Mouse (Mus musculus) testis, postnatal 10 days (tissue): ENCODE data around the gene Csgalnact2.

Experiments
- DNase-seq: peaks from one replicate; pipeline ENCODE4 v3.0.0; 2021; ENCODE audit warnings: low spot score

Csgalnact2 gene

DNA sequence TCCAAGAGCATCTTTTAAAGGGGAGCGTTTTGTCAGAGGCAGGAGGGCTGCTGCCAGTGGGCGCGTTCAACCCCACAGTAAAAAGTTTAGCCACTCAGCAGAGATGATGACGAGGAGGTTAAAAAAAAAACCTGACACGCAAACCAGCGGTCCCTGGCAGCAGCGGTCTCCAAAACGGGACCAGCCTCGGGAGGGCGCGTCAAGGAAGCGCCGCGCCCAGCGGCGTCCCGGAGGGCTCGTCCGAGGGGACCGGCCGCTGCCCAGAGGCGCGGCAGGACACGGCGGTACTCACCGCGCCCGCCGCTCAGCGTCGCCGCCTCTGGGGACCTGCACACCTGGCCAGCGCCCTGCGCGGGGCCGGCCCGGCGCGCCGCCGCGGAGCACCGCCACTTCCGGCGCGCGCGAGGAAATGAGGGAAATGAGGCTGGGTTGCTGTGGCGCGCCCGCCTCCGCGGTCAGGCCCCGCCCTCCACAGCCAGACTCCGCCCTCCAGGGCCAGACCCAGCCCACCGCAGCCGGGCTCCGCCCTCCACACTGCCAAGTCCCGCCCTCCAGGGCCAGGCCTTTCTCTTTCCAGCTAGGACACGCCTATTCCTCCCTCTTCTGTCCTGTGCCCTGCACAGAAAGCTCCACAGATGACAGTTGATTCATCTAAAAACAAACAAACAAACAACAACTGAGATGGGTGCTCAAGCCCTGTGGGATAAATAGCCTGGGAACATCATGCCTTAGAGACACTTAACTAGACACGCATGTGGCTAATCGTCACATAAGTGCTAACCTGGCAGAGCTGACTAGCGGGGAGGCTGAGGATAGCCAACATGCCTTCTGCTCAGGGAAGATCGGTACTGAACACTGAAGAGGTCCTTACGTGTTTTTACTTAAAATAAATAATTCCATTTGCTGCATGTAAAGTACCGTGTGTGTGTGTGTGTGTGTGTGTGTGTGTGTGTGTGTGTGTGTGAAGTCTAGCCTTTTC lies at the start of gene Csgalnact2:
Csgalnact2 (minus strand) TSS at position 410 of the 979 bp plus-strand sequence.
- DNase-seq, result peak; percentile 98

- no peak for DNase-seq
Measured at GRCm38 (mm10) chr6:118188599-118188998, 49.7 kb upstream of the Csgalnact2 start.

- no peak for DNase-seq
Measured at GRCm38 (mm10) chr6:118187285-118187641, 48.3 kb upstream of the Csgalnact2 start.

DNA sequence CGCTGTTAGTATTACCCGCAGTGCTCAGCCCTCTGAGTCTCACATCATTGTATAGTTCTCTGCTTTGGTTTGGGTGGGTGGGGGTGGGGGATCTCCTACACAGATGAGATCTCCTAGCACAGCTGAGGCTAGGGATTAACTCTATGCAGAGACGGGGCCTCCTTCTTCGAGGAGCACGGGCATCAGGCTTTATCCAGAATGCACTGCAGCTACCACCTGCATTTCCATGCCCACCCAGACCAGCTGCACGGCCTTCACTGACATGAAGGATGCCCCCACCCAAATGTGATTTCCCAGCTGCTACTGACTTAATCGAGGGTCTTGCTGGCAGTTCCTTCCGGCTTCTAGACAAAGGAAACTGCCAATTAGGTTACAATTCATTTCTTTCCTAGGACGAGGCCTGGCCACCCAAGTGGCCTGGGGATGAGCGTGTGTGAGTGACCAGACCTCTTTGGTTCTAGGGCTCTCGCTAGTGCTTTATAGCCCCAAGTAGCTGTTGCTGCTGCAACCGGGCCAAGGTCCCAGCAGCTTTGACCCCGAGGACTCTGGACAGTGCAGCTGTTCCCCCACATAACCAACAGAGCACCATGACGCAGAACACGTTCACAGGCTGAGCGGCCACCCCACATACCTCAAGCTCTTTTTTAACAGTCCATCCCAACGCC lies 47.8 kb upstream of the Csgalnact2 start:
- DNase-seq, result no peak

DNA sequence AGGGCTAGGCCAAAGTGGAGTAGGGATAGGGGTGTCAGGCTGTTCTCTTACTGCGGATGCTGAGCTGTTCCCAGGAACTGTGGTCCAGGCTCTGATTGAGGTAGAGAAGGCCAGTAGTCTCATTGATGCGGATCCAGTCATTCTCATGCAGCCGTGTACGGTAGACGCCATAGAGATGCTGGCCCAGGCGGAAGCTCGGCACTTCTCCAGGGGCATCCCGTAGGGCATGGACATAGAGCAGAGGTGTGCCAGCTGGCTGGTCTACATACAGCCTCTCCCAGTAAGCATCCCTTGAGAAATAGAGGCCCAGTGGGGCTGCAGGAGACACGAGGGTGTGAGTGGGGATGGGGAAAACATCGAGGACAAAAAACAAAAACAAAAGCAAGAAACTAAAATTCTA lies 45.2 kb upstream of the Csgalnact2 start:
- no peak for DNase-seq

DNA sequence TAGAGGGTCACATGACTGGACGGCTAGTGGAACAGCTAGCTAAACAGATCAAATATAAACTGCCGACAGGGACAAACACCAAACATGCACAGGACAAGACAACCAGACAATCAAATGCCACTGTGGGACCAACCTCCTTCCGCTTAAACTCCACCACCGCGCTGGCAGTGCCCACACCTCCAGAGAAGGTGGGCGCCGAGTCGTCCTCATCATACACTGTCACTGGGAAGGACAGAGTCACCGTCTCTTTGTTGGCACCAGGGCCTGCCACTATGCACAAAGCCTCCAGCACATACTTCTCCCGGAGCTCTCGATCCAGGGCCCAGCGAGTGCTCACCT lies 41.1 kb upstream of the Csgalnact2 start:
- DNase-seq, result no peak

DNA sequence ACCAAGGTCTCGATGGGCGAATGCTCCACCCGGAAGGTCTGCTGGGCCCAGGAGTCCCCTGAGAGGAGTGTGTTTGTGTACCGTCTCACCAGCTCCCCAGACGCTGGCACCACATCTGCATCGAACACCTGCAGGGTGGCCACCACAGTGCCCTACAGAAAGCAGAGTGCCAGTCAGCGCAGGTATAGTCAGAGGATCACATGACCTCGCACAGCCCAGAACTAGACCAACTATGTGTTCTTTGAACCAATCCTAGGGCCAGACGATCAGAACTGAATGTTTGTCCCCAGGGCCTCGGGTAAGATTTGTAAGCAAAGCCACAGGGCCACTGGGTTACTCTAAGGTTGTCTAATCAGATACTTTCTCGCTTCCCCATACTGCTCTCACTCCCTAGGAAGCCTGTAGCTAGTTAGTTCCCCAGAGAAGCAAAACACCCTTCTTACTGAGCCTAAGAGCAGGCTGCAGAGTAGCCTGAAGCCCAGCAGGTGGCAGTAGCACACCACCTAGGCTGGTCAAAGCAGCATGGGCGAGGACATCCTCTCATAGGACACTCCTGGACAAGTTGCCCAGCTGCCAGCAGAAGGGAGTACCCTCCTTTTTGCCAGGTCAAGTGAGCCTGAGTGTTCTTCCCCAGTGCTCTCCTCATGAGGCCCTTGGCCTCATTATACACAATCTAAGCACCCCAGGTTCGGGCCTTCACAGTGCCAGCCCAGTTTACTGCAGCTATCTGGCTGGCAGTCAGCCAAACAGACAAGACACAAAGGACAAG lies 40.6 kb upstream of the Csgalnact2 start:
- DNase-seq, result peak; percentile 79

- no peak for DNase-seq
Measured at GRCm38 (mm10) chr6:118173975-118174328, 35.0 kb upstream of the Csgalnact2 start.

DNA sequence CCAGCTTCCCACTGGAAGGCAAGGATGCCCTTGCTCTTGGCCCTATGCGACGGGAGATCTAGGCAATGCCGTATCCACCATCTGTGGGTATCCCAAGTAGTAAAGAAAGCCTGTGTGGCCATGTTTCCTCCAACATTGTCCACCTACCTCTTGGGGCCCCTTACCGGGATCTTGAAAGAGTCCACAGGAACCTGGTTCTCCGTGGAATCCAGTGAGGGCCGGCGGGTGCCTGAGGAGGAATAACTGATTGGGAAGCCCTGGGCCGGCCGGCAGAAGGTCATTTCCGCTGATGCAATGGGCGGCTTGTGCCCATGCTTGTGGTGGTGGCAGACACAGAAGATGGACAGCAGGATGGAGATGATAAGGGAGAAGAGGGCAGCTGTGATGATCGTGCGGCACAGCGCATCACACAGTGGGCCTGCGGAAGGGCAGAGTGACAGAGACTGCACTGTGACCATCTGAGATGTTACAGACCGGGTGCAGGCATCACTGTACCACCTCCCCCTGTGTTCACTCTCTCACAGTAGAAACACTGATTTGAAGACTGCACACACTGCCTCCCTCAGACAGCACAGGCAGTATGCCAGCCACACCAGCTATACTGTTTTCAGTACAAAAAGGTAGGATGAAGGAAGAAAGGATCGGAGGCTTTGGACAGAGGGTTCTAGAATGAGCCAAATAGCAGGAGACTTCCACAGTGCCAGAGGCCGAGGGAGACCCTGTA lies 34.5 kb upstream of the Csgalnact2 start:
- DNase-seq, result no peak

DNA sequence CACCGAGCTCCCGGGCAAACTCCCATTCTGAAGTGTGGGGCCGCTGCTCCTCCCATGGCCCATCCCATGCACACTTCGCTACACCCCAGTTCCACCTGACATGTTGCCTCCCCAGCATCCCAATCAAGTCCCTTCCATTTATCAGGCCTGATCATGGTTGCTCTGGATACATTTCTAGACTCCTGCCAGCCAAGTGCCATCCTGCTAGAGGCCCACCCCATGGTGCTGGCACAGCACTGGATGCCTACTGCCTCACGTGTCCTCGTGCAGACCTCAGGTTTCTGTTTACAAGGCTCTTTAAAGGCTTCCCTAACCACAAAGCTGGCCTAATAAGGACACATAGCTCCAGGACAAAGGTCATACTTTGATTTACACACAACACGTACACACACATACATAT lies 32.4 kb upstream of the Csgalnact2 start:
- DNase-seq, result no peak

DNA sequence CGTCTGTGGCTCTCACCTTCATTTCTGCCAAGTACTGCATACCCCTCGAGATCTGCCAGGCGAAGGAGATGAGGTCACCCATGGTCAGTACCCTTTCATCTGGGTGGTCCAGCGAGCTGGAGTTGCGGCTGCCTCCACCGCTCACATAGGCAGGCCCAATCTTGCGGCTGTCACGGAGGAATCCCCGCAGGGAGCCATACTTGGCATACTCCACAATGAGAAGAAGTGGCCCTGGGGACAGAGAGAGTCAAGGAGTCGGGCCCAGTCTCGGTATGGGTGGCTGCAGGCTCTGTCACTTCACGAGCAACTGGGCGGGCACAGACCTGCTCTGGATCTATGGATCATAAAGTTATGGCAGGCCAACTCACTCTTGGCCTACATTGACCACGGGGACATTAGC lies 29.2 kb upstream of the Csgalnact2 start:
- DNase-seq, result no peak

- DNase-seq, result no peak
Measured at GRCm38 (mm10) chr6:118167013-118167412, 28.1 kb upstream of the Csgalnact2 start.

GRCm38 (mm10) chr6:118165516-118165915 lies 26.6 kb upstream of the Csgalnact2 start:
- no peak for DNase-seq

DNA sequence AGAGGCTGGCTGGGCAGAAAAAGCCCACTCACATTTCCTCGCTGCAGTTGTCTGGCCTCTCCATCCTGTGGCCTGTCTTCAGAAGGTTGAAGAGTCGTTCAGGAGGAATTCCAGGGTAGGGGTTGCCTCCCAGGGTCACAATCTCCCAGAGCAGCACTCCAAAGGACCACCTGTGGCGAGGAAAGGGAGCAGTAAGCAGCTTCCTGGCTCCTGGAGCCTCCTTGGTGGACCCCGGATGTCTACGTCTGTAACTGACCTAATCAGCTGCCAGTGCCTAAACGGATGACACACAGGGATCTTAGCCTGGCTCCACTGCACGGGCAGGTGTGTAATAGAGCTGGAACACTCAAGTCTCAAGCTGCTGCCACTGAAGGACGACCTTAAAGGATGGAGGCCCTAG lies 25.8 kb upstream of the Csgalnact2 start:
- DNase-seq, result no peak

DNA sequence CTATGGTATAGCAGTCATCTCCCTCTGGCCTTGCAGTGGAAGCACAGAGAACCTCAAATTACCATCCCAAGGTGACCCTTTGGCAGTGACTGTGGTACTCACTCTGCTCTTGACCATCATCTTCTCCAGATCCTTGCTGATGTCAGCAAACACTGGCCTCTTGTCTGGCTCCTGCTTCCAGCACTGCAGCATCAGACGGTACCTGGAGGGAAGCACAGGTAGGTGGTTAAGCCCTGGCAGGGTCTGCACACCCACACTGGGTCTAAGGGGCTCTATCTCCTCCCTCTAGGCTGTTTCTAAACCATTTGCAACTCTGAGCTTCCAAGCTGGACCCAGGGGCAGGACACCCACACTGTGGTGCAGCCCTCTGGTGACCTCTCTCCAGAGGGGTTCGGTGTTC lies 24.1 kb upstream of the Csgalnact2 start:
- DNase-seq, result no peak

GRCm38 (mm10) chr6:118162457-118163082 lies 23.6 kb upstream of the Csgalnact2 start:
- DNase-seq, result no peak

DNA sequence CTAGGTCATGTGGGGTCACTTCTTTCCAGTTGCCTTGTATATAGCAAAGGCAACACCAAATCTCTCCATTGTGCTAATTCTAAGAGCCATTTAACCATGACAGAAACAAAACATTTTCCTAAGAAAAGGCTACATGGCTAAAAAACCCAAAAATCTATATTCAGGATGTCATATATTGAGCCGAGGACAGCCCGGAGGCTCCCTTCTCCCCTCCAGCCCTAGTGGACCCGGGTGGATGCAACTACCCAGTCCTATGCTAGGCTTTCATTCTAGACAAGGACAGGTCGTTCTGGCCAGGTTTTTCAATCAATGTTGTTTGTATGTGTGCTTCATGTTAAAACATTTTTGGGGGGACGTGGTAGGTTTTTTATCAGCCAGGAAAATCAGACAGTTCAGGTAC lies 14.2 kb upstream of the Csgalnact2 start:
- DNase-seq, result no peak

DNA sequence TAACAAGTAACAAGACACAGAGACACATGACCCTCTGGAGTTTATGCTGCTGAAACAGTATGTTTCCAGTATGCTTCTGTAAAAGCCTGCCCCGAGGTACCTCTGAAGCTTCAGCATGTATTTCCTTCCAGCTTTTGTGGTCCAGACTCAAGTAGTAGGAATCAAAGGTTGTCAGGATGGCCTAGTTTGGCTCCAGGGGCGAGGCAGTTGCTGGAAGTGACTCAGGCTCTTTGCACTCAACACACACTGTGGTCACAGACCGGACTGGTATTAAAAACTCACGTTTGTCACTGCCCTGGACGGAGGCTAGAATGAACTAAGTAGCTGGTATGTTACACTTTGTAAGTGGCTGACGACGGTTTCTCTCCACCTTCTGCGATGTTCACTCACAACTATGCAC lies 12.0 kb upstream of the Csgalnact2 start:
- no peak for DNase-seq

GRCm38 (mm10) chr6:118150538-118150937 lies 11.6 kb upstream of the Csgalnact2 start:
- no peak for DNase-seq

- no peak for DNase-seq
Measured at GRCm38 (mm10) chr6:118150128-118150527, 11.2 kb upstream of the Csgalnact2 start.

DNA sequence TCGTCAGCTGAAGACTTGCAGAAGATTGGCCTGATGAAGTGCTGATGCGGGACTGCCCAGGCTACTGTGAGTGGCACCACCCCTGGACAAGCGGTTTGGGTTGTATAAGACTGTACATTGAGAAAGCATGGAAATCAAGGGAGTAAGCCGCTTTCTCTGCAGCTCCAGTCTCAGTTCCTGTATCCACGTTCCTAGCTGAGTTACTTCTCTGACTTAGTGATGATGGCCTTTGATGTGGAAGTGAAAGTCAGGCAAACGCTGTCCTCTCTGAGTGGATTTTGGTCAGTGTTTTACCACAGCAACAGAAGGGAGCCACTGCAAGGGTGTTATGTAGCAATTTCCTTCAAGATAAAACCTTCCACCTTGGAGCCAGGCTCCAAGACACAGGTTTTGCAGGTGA lies 2.0 kb upstream of the Csgalnact2 start:
- DNase-seq, result no peak

DNA sequence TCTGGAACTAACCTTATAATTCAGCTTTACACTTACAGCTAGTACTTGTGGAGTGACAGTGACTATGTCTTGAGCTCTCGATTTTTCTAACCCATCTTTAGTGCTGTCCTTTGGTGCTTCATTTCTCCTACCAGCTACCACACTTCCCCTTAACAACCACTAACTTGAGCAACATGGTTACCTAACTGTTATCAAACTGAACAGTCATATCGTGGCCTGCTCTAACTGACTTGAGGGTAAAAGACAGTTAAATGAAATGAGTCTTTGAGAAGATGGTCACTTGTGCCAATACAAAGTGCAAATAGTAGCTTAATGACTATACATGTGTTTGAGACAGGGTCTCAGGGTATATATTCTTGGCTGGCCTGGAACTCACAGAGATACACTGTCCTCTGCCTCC lies 1.8 kb downstream of the Csgalnact2 start:
- DNase-seq, result no peak
